Mouse (Mus musculus) forebrain, embryonic 16.5 days (tissue): ENCODE measurements at regions not wholly inside any gene's neighbourhood (a gene's known extent, or its start where the extent isn't known, plus 50 kb on each side); places are given as distances from the start of the nearest gene placed in this dataset.
A peak's percentile ranks its signal among the peaks of the same experiment; 100 is the strongest.

Source experiments
- ATAC-seq: fragments of 200-750 bp; cut with Nextera tagmentation; 2 replicates; pipeline ENCODE4 v1.8.0; 2017; ENCODE audit warnings: mild to moderate bottlenecking, moderate library complexity
- H3K27ac ChIP-seq: fragments of 300-500 bp; sonication (generic); 2 replicates; pipeline ENCODE4 v1.5.1; 2014; ENCODE audit warnings: low read length, control low read depth
- H3K27me3 ChIP-seq: fragments of 300-500 bp; sonication (generic); replicated peaks from 2 replicates; pipeline ENCODE4 v1.6.1; 2014; ENCODE audit warnings: low read length; ENCODE audit not compliant: control insufficient read depth, insufficient read depth
- H3K36me3 ChIP-seq: fragments of 300-500 bp; sonication (generic); 2 replicates; pipeline ENCODE4 v1.6.1; 2014; ENCODE audit not compliant: control insufficient read depth, insufficient read depth
- H3K4me1 ChIP-seq: fragments of 300-500 bp; sonication (generic); replicated peaks from 2 replicates; pipeline ENCODE4 v1.6.1; 2014; ENCODE audit warnings: low read length; ENCODE audit not compliant: control insufficient read depth, insufficient read depth
- H3K4me2 ChIP-seq: fragments of 300-500 bp; sonication (generic); 2 replicates; pipeline ENCODE4 v1.6.1; 2014; ENCODE audit warnings: mild to moderate bottlenecking, low read length, control low read depth
- H3K4me3 ChIP-seq: fragments of 300-500 bp; sonication (generic); replicated peaks from 2 replicates; pipeline ENCODE4 v1.5.1; 2014; ENCODE audit warnings: mild to moderate bottlenecking, low read length, control low read depth
- H3K9ac ChIP-seq: fragments of 300-500 bp; sonication (generic); replicated peaks from 2 replicates; pipeline ENCODE4 v1.6.1; 2014; ENCODE audit warnings: low read depth, low read length, control low read depth
- H3K9me3 ChIP-seq: fragments of 300-500 bp; sonication (generic); 2 replicates; pipeline ENCODE4 v1.6.1; 2016; ENCODE audit warnings: low read length; ENCODE audit not compliant: control insufficient read depth
- WGBS: fragments of 180-500 bp; shearing (Covaris S2); extraction: QIAGEN DNeasy Blood & Tissue Kit; methylation state at CpG from one replicate; pipeline ENCODE4 v1.1.7; 2014; 5-methylcytosine and 5-hydroxymethylcytosine counted together

DNA sequence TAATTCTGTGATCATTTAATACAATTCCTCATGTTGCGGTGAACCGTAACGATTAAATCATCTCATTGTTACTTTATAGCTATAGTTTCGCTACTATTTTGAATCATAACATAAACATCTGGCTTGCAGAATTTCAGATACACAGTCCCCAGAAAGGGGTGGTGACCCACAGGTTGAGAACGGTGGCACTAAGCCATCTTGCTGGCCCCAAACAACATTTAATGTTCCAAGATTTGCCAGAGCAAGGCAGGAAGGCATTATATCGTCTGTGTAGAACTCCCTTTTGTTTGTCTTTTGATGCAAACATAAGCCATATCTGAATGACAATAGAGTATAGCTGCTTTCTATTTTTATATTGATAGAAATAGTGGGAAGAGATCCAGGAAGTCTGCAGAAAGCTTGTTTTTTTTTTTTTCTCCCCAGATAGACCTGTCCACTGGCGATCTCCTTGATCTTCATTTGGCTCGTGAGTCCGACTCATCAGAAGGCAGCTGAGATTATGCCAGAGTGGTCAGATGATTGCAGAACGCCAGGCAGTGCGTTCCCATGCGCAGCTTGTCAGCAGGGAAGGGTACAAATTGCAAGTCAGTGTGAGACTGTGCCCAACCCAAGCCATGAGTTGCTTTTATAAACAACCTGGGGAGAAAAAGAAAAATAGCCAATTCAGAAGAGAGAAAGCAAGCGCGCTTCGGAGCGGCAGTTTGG is 213.9 kb downstream of the Dok5 start:
- Histone ChIP-seq H3K9me3 (no peaks in the 10 kb centered on the region), H3K27me3 (no peaks in the 10 kb centered on the region), H3K4me1 (peaks cover 9% of the 10 kb centered on the region), H3K36me3 (no peaks in the 10 kb centered on the region), H3K27ac (no peak overlapping the region), H3K4me3 (no peak overlapping the region), H3K4me2 (peak overlapping the region; percentile 33), H3K9ac (no peak overlapping the region)
- WGBS = 43% methylated on average over 16 of the region's 16 CpGs
- 0 out of 2 replicates have a peak, but pooled peaks have one; percentile 62 for ATAC-seq

DNA sequence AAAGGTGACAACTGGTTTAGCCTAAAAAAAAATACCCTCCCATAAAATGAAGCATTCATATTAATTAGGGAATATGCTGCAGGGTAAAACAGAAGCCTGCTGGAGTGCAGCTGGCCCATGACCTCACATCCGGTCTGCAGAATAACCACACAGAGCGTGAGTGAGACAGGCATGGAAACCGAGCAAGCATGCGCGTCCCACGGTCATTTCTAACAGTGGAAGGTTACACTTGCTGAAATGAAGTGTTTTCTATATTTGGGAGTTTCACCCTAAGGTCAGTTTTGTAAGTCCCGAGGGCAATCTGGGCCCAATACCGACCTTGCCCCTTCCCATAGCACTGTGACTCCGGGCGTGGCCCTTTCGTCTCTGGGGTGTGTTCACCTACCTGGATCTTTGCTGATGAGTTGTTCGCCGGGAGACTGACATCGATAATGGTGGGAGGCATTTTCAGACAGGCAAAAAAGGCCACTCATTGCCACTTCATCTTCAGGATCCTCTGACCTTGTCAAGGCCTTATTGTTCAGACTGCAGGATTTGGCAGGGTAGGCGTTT is 214.6 kb downstream of the Dok5 start:
- H3K4me3 ChIP-seq = no peak overlapping the region
- 69% methylated on average over 15 of the region's 15 CpGs for WGBS
- H3K9ac ChIP-seq = no peak overlapping the region
- no peaks in the 10 kb centered on the region for H3K36me3 ChIP-seq
- peak overlapping the region; percentile 33 for H3K4me2 ChIP-seq
- H3K9me3 ChIP-seq = no peaks in the 10 kb centered on the region
- no peaks in the 10 kb centered on the region for H3K27me3 ChIP-seq
- peaks cover 9% of the 10 kb centered on the region for H3K4me1 ChIP-seq
- ATAC-seq = no peak
- no peak overlapping the region for H3K27ac ChIP-seq

DNA sequence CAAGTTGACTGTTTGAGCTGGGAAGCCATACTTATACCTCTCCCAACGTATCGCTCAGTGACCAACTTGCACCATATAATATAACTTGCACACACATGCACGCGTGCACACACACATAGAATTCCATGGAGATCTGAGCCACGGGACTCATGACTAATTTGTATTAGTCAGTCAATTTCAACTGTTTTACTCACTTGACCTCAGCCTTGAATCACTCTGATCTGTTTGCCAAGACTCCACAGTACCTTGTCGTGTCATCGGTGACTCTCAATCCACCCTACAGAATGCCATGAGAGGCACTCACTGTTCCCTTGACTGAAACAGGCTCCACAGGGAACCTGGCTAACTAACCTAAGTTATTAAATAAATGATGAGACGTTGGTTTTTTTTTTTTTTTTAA is 215.6 kb downstream of the Dok5 start:
- ATAC-seq = no peak
- Histone ChIP-seq H3K27ac (no peak overlapping the region), H3K4me3 (no peak overlapping the region), H3K27me3 (no peaks in the 10 kb centered on the region), H3K9me3 (no peaks in the 10 kb centered on the region), H3K4me1 (peaks cover 9% of the 10 kb centered on the region), H3K9ac (no peak overlapping the region), H3K4me2 (no peak overlapping the region), H3K36me3 (no peaks in the 10 kb centered on the region)
- WGBS = 93% methylated on average over 8 of the region's 8 CpGs

DNA sequence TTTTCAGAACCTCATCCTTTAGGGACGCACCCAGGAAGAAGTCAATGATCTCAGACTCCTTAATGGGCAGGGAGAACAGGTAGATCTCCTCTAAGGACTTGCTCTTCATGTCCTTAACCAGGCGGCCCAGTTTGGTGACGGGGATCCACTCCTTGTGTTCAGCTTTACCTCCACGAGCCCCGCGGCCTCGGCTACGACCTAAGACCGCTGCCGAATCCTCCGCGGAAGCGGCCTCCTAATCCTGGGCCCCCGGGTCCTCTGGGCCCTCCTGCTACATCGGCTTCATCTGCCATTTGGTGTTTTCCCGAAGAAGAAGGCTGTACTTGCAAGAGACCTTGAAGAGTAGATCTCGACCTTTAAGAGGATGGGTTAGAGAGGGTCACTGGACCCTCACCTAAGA is 223.0 kb downstream of the Dok5 start:
- Histone ChIP-seq H3K27ac (no peak overlapping the region), H3K9me3 (no peaks in the 10 kb centered on the region), H3K4me2 (no peak overlapping the region), H3K27me3 (no peaks in the 10 kb centered on the region), H3K36me3 (no peaks in the 10 kb centered on the region), H3K4me1 (no peaks in the 10 kb centered on the region), H3K9ac (no peak overlapping the region), H3K4me3 (no peak overlapping the region)
- ATAC-seq = no peak
- 94% methylated on average over 17 of the region's 17 CpGs for WGBS

DNA sequence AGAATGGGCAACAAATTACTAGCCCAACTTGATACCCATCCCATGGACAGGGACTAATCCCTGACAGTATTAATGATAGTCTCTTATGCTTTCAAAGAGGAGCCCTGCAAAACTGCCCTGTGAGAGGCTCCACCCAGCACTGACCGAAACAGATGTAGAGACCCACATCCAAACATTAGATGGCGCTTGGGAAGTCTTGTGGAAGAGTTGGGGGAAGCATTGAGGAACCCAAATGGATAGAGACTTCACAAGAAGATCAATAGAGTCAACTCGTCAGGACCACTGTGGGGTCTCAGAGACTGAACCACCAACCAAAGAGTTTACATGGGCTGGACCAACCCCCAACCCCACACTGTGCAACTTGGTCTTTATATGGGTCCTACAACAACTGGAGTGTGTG is 225.2 kb downstream of the Dok5 start:
- Histone ChIP-seq H3K36me3 (no peaks in the 10 kb centered on the region), H3K9ac (no peak overlapping the region)
- 83% methylated on average over 3 of the region's 3 CpGs for WGBS

DNA sequence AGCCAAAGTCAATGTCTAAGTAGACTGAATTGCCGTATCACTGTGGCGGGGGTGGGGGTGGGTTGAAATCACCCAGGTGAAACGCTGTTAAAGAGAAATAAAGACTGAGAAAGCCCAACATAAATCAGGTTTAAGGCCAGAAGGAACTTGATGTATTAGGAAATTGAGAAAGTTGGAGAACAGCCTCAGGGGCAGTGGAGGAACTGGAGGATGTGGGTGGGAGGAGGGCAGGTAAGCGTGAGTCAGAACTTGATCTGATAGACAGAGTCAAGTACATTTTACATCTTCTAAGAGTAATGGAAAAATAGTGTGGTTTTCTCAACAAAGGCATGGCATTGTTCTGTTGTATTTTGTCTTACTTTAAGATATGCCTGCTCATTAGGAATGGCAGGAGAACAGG is 228.8 kb downstream of the Dok5 start:
- 90% methylated on average over 4 of the region's 4 CpGs for WGBS
- Histone ChIP-seq H3K27ac (no peak overlapping the region), H3K9ac (no peak overlapping the region), H3K4me3 (no peak overlapping the region), H3K9me3 (no peaks in the 10 kb centered on the region), H3K36me3 (no peaks in the 10 kb centered on the region), H3K4me2 (no peak overlapping the region), H3K4me1 (no peaks in the 10 kb centered on the region), H3K27me3 (no peaks in the 10 kb centered on the region)
- no peak for ATAC-seq

More for the DNA sequence above, 225.2 kb downstream of the Dok5 start:
- ATAC-seq = no peak
- H3K9me3 ChIP-seq = no peaks in the 10 kb centered on the region
- H3K4me1 ChIP-seq = no peaks in the 10 kb centered on the region
- no peak overlapping the region for H3K4me2 ChIP-seq
- no peak overlapping the region for H3K4me3 ChIP-seq
- no peak overlapping the region for H3K27ac ChIP-seq
- H3K27me3 ChIP-seq = no peaks in the 10 kb centered on the region

DNA sequence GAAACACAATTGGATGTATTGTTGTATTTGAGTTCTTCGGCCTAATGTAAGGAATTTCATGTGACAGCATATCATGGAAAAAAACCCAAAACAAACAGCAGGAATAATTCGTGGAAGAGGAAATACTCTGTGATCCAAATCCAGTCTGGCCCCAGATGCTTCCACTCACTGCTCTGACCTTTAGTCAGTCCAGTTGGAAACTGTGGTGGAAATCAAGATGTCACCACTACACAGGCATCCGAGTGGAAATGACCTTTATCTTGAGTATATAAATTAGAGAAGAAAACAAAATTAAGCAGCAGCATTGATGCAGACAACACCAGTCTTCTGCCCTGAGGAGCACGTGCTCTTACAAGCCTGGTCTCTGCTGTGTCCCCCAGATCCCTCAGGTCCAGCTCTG is 230.9 kb downstream of the Dok5 start:
- Histone ChIP-seq H3K9ac (no peak overlapping the region), H3K27me3 (no peaks in the 10 kb centered on the region), H3K4me1 (no peaks in the 10 kb centered on the region), H3K9me3 (no peaks in the 10 kb centered on the region), H3K27ac (no peak overlapping the region), H3K36me3 (no peaks in the 10 kb centered on the region), H3K4me2 (no peak overlapping the region), H3K4me3 (no peak overlapping the region)
- ATAC-seq = no peak
- 82% methylated on average over 4 of the region's 4 CpGs for WGBS

DNA sequence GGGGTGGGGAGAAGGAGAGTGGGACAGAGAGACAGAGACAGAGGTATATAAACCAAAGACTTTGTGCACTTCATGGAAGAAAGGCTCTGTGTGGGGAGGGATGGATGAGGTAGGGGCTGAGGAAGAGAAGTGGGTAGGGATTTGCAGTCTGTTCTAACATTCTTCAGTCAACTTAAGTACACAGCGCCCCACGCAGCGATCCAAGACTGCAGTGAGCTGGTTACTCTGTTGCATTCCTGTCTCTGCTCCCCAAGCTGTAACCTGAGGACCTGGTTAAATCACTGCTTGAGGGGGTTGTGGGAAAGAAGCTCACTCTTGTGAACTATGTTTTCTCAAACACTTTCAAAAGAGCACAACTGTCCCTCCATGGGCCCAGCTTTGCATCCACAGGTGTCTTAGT is 237.8 kb downstream of the Dok5 start:
- 0 out of 2 replicates have a peak, but pooled peaks cover 2% of the 10 kb centered on the region for H3K9me3 ChIP-seq
- ATAC-seq = no peak
- H3K4me3 ChIP-seq = no peak overlapping the region
- no peaks in the 10 kb centered on the region for H3K27me3 ChIP-seq
- H3K4me2 ChIP-seq = no peak overlapping the region
- no peaks in the 10 kb centered on the region for H3K4me1 ChIP-seq
- 81% methylated on average over 3 of the region's 3 CpGs for WGBS
- no peak overlapping the region for H3K9ac ChIP-seq
- no peaks in the 10 kb centered on the region for H3K36me3 ChIP-seq
- no peak overlapping the region for H3K27ac ChIP-seq

DNA sequence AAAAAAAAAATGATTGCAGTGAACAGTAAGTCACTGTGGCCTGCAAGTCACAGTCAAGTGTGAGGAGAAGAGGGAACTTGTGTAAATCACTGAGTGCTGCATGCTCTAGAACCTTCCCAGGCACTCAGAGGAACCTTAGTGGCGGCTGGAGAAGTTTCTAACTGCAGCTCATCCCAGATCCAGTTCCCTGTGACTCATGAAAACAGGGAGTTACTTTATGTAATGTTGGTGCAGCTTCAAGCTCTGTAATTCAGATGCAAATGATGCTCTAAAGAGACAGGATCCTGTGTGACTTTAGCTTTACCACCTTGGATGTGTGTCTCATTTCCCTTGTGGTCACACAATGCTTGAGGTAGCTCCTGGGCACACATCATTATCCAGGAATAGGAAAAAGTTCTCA is 253.8 kb downstream of the Dok5 start:
- Histone ChIP-seq H3K36me3 (no peaks in the 10 kb centered on the region), H3K9me3 (no peaks in the 10 kb centered on the region), H3K4me3 (no peak overlapping the region), H3K27me3 (no peaks in the 10 kb centered on the region), H3K4me2 (no peak overlapping the region), H3K27ac (no peak overlapping the region), H3K9ac (no peak overlapping the region), H3K4me1 (no peaks in the 10 kb centered on the region)
- ATAC-seq = no peak
- WGBS = 62% methylated on average over 1 of the region's 1 CpGs
